Mouse (Mus musculus): ENCODE measurements around the gene Cxcl14. TPM values are rescaled to one million over a fixed set of nuclear protein-coding genes. Genes with fewer than 3 reads are reported as not detected.

Gene Cxcl14
- 2.2 and 5.8 TPM in 2 replicates for polyA plus RNA-seq (2014; fragmentation: Nextera tagmentation; extraction: Ambion mirVana)

GRCm38 (mm10) chr13:56295943-56296658, at the start of gene Cxcl14:
TSS of gene Cxcl14 (minus strand) at chr13:56296551.
- Histone ChIP-seq H3K27me3 (ENCODE audit: control insufficient read depth, insufficient read depth, low read length) (peaks cover 59% of the 10 kb centered on the region), H3K36me3 (replicated peaks; ENCODE audit: control insufficient read depth, insufficient read depth) (no peaks in the 10 kb centered on the region), H3K27ac (no peak within 1 kb of the TSS), H3K9ac (peak within 1 kb of the TSS; percentile 55), H3K4me2 (replicated peaks) (peak within 1 kb of the TSS; percentile 74), H3K9me3 (ENCODE audit: control insufficient read depth, low read length) (no peaks in the 10 kb centered on the region), H3K4me1 (replicated peaks; ENCODE audit: control insufficient read depth, insufficient read depth, low read length) (peaks cover 4% of the 10 kb centered on the region; the same call in 1 of the 2 replicates), H3K4me3 (replicated peaks; ENCODE audit: low read length) (peak within 1 kb of the TSS; percentile 41)
- under 1% methylated on average over 68 of the region's 76 CpGs for WGBS
- DNase-seq (ENCODE audit: low spot score) (no peak), ATAC-seq (ENCODE audit: low FRiP score) (peak; percentile 57; the same call in 1 of the 2 replicates)

- Histone ChIP-seq H3K4me2 (replicated peaks) (no peak overlapping the region), H3K9me3 (ENCODE audit: control insufficient read depth, low read length) (no peaks in the 10 kb centered on the region), H3K4me1 (replicated peaks; ENCODE audit: control insufficient read depth, insufficient read depth, low read length) (no peaks in the 10 kb centered on the region), H3K27me3 (ENCODE audit: control insufficient read depth, insufficient read depth, low read length) (no peaks in the 10 kb centered on the region), H3K27ac (no peak overlapping the region), H3K4me3 (replicated peaks; ENCODE audit: low read length) (no peak overlapping the region), H3K36me3 (replicated peaks; ENCODE audit: control insufficient read depth, insufficient read depth) (no peaks in the 10 kb centered on the region), H3K9ac (no peak overlapping the region)
- no peak for DNase-seq (ENCODE audit: low spot score)
- no peak for ATAC-seq (ENCODE audit: low FRiP score)
- 88% methylated on average over 12 of the region's 12 CpGs for WGBS
These were observed 48.0 kb upstream of the Cxcl14 start for GRCm38 (mm10) chr13:56344355-56344754.

- Histone ChIP-seq H3K9ac (no peak overlapping the region), H3K9me3 (ENCODE audit: control insufficient read depth, low read length) (no peaks in the 10 kb centered on the region), H3K4me1 (replicated peaks; ENCODE audit: control insufficient read depth, insufficient read depth, low read length) (no peaks in the 10 kb centered on the region), H3K27ac (no peak overlapping the region), H3K36me3 (replicated peaks; ENCODE audit: control insufficient read depth, insufficient read depth) (no peaks in the 10 kb centered on the region), H3K4me3 (replicated peaks; ENCODE audit: low read length) (no peak overlapping the region), H3K4me2 (replicated peaks) (no peak overlapping the region), H3K27me3 (ENCODE audit: control insufficient read depth, insufficient read depth, low read length) (no peaks in the 10 kb centered on the region)
- WGBS: 84% methylated on average over 10 of the region's 10 CpGs
- no peak for ATAC-seq (ENCODE audit: low FRiP score)
- DNase-seq (ENCODE audit: low spot score): no peak
These were observed 46.1 kb upstream of the Cxcl14 start for GRCm38 (mm10) chr13:56342491-56342890.

GRCm38 (mm10) chr13:56340513-56340912, 44.2 kb upstream of the Cxcl14 start:
- ATAC-seq (ENCODE audit: low FRiP score): no peak
- no peaks in the 10 kb centered on the region for H3K27me3 ChIP-seq (ENCODE audit: control insufficient read depth, insufficient read depth, low read length)
- H3K4me3 ChIP-seq (replicated peaks; ENCODE audit: low read length): no peak overlapping the region
- no peak for DNase-seq (ENCODE audit: low spot score)
- H3K4me1 ChIP-seq (replicated peaks; ENCODE audit: control insufficient read depth, insufficient read depth, low read length): no peaks in the 10 kb centered on the region
- no peak overlapping the region for H3K27ac ChIP-seq
- H3K9me3 ChIP-seq (ENCODE audit: control insufficient read depth, low read length): no peaks in the 10 kb centered on the region
- no peaks in the 10 kb centered on the region for H3K36me3 ChIP-seq (replicated peaks; ENCODE audit: control insufficient read depth, insufficient read depth)
- 89% methylated on average over 13 of the region's 13 CpGs for WGBS
- no peak overlapping the region for H3K4me2 ChIP-seq (replicated peaks)
- H3K9ac ChIP-seq: no peak overlapping the region

GRCm38 (mm10) chr13:56339816-56340215, 43.5 kb upstream of the Cxcl14 start:
- Histone ChIP-seq H3K4me2 (replicated peaks) (no peak overlapping the region), H3K36me3 (replicated peaks; ENCODE audit: control insufficient read depth, insufficient read depth) (no peaks in the 10 kb centered on the region), H3K27ac (no peak overlapping the region), H3K9ac (no peak overlapping the region), H3K4me3 (replicated peaks; ENCODE audit: low read length) (no peak overlapping the region), H3K4me1 (replicated peaks; ENCODE audit: control insufficient read depth, insufficient read depth, low read length) (no peaks in the 10 kb centered on the region), H3K27me3 (ENCODE audit: control insufficient read depth, insufficient read depth, low read length) (no peaks in the 10 kb centered on the region), H3K9me3 (ENCODE audit: control insufficient read depth, low read length) (no peaks in the 10 kb centered on the region)
- ATAC-seq (ENCODE audit: low FRiP score) (no peak), DNase-seq (ENCODE audit: low spot score) (no peak)
- 91% methylated on average over 8 of the region's 8 CpGs for WGBS

GRCm38 (mm10) chr13:56336982-56337381, 40.6 kb upstream of the Cxcl14 start:
- Histone ChIP-seq H3K4me2 (replicated peaks) (no peak overlapping the region), H3K27me3 (ENCODE audit: control insufficient read depth, insufficient read depth, low read length) (no peaks in the 10 kb centered on the region), H3K9ac (no peak overlapping the region), H3K4me1 (replicated peaks; ENCODE audit: control insufficient read depth, insufficient read depth, low read length) (no peaks in the 10 kb centered on the region), H3K4me3 (replicated peaks; ENCODE audit: low read length) (no peak overlapping the region), H3K36me3 (replicated peaks; ENCODE audit: control insufficient read depth, insufficient read depth) (no peaks in the 10 kb centered on the region), H3K9me3 (ENCODE audit: control insufficient read depth, low read length) (no peaks in the 10 kb centered on the region), H3K27ac (no peak overlapping the region)
- ATAC-seq (ENCODE audit: low FRiP score): no peak
- DNase-seq (ENCODE audit: low spot score): no peak
- WGBS: 36% methylated on average over 8 of the region's 8 CpGs

- ATAC-seq (ENCODE audit: low FRiP score) (no peak), DNase-seq (ENCODE audit: low spot score) (no peak)
- WGBS: 50% methylated on average over 10 of the region's 10 CpGs
These were observed 38.7 kb upstream of the Cxcl14 start for GRCm38 (mm10) chr13:56334802-56335690.

GRCm38 (mm10) chr13:56334236-56334635, 37.9 kb upstream of the Cxcl14 start:
- Histone ChIP-seq H3K27ac (no peak overlapping the region), H3K9ac (no peak overlapping the region), H3K4me2 (replicated peaks) (no peak overlapping the region), H3K9me3 (ENCODE audit: control insufficient read depth, low read length) (no peaks in the 10 kb centered on the region), H3K36me3 (replicated peaks; ENCODE audit: control insufficient read depth, insufficient read depth) (no peaks in the 10 kb centered on the region), H3K27me3 (ENCODE audit: control insufficient read depth, insufficient read depth, low read length) (no peaks in the 10 kb centered on the region), H3K4me3 (replicated peaks; ENCODE audit: low read length) (no peak overlapping the region), H3K4me1 (replicated peaks; ENCODE audit: control insufficient read depth, insufficient read depth, low read length) (peaks cover 4% of the 10 kb centered on the region; the same call in 1 of the 2 replicates)
- WGBS: 84% methylated on average over 8 of the region's 8 CpGs
- ATAC-seq (ENCODE audit: low FRiP score) (no peak), DNase-seq (ENCODE audit: low spot score) (no peak)

More at GRCm38 (mm10) chr13:56334802-56335690, 38.7 kb upstream of the Cxcl14 start:
- Histone ChIP-seq H3K4me1 (replicated peaks; ENCODE audit: control insufficient read depth, insufficient read depth, low read length) (peaks cover 4% of the 10 kb centered on the region; the same call in 1 of the 2 replicates), H3K27me3 (ENCODE audit: control insufficient read depth, insufficient read depth, low read length) (no peaks in the 10 kb centered on the region), H3K4me3 (replicated peaks; ENCODE audit: low read length) (no peak overlapping the region), H3K27ac (no peak overlapping the region), H3K4me2 (replicated peaks) (no peak overlapping the region), H3K9me3 (ENCODE audit: control insufficient read depth, low read length) (no peaks in the 10 kb centered on the region), H3K36me3 (replicated peaks; ENCODE audit: control insufficient read depth, insufficient read depth) (no peaks in the 10 kb centered on the region), H3K9ac (no peak overlapping the region)

GRCm38 (mm10) chr13:56332356-56332755, 36.0 kb upstream of the Cxcl14 start:
- no peaks in the 10 kb centered on the region for H3K36me3 ChIP-seq (replicated peaks; ENCODE audit: control insufficient read depth, insufficient read depth)
- no peaks in the 10 kb centered on the region for H3K9me3 ChIP-seq (ENCODE audit: control insufficient read depth, low read length)
- H3K27ac ChIP-seq: no peak overlapping the region
- H3K27me3 ChIP-seq (ENCODE audit: control insufficient read depth, insufficient read depth, low read length): no peaks in the 10 kb centered on the region
- H3K4me1 ChIP-seq (replicated peaks; ENCODE audit: control insufficient read depth, insufficient read depth, low read length): peaks cover 4% of the 10 kb centered on the region; the same call in 1 of the 2 replicates
- 88% methylated on average over 6 of the region's 6 CpGs for WGBS
- H3K9ac ChIP-seq: no peak overlapping the region
- no peak overlapping the region for H3K4me2 ChIP-seq (replicated peaks)
- no peak for DNase-seq (ENCODE audit: low spot score)
- H3K4me3 ChIP-seq (replicated peaks; ENCODE audit: low read length): no peak overlapping the region
- no peak for ATAC-seq (ENCODE audit: low FRiP score)

All from hindbrain, embryonic 14.5 days (tissue).